Mouse (Mus musculus): ENCODE results near the gene Rsg1.

The Rsg1 gene

GRCm38 (mm10) chr4:141196981-141197685 lies 16.6 kb upstream of the Rsg1 start:
- DNase-seq (ENCODE audit: low read depth, low spot score): no peak
- Histone ChIP-seq H3K27me3 (ENCODE audit: control insufficient read depth, insufficient read depth, low read length, poor library complexity, severe bottlenecking) (no peaks in the 10 kb centered on the region), H3K36me3 (ENCODE audit: control insufficient read depth, insufficient read depth, low read length, poor library complexity, severe bottlenecking) (peaks cover 11% of the 10 kb centered on the region; the same call in 1 of the 2 replicates)

GRCm38 (mm10) chr4:141197686-141198035 lies 16.1 kb upstream of the Rsg1 start:
- no peak for DNase-seq (ENCODE audit: low read depth, low spot score)
- H3K36me3 ChIP-seq (ENCODE audit: control insufficient read depth, insufficient read depth, low read length, poor library complexity, severe bottlenecking): peaks cover 15% of the 10 kb centered on the region; the same call in 1 of the 2 replicates
- H3K27me3 ChIP-seq (ENCODE audit: control insufficient read depth, insufficient read depth, low read length, poor library complexity, severe bottlenecking): no peaks in the 10 kb centered on the region

- Histone ChIP-seq H3K27me3 (ENCODE audit: control insufficient read depth, insufficient read depth, low read length, poor library complexity, severe bottlenecking) (no peaks in the 10 kb centered on the region), H3K36me3 (ENCODE audit: control insufficient read depth, insufficient read depth, low read length, poor library complexity, severe bottlenecking) (peaks cover 10% of the 10 kb centered on the region; the same call in 1 of the 2 replicates)
- no peak for DNase-seq (ENCODE audit: low read depth, low spot score)
These were observed 12.8 kb upstream of the Rsg1 start for GRCm38 (mm10) chr4:141200906-141201305.

- DNase-seq (ENCODE audit: low read depth, low spot score): no peak
- Histone ChIP-seq H3K36me3 (ENCODE audit: control insufficient read depth, insufficient read depth, low read length, poor library complexity, severe bottlenecking) (peaks cover 9% of the 10 kb centered on the region; the same call in 1 of the 2 replicates), H3K27me3 (ENCODE audit: control insufficient read depth, insufficient read depth, low read length, poor library complexity, severe bottlenecking) (no peaks in the 10 kb centered on the region)
These were observed 11.6 kb upstream of the Rsg1 start for GRCm38 (mm10) chr4:141202192-141202591.

- Histone ChIP-seq H3K36me3 (ENCODE audit: control insufficient read depth, insufficient read depth, low read length, poor library complexity, severe bottlenecking) (peaks cover 7% of the 10 kb centered on the region; the same call in 1 of the 2 replicates), H3K27me3 (ENCODE audit: control insufficient read depth, insufficient read depth, low read length, poor library complexity, severe bottlenecking) (no peaks in the 10 kb centered on the region)
- peak; percentile 20 for DNase-seq (ENCODE audit: low read depth, low spot score)
These were observed 9.1 kb upstream of the Rsg1 start for GRCm38 (mm10) chr4:141204580-141205061.

- no peak for DNase-seq (ENCODE audit: low read depth, low spot score)
- peaks cover 4% of the 10 kb centered on the region; the same call in 1 of the 2 replicates for H3K36me3 ChIP-seq (ENCODE audit: control insufficient read depth, insufficient read depth, low read length, poor library complexity, severe bottlenecking)
- no peaks in the 10 kb centered on the region for H3K27me3 ChIP-seq (ENCODE audit: control insufficient read depth, insufficient read depth, low read length, poor library complexity, severe bottlenecking)
These were observed 6.7 kb upstream of the Rsg1 start for GRCm38 (mm10) chr4:141207081-141207480.

- no peaks in the 10 kb centered on the region for H3K27me3 ChIP-seq (ENCODE audit: control insufficient read depth, insufficient read depth, low read length, poor library complexity, severe bottlenecking)
- no peaks in the 10 kb centered on the region for H3K36me3 ChIP-seq (ENCODE audit: control insufficient read depth, insufficient read depth, low read length, poor library complexity, severe bottlenecking)
- DNase-seq (ENCODE audit: low read depth, low spot score): peak; percentile 69
These were observed 3.1 kb upstream of the Rsg1 start for GRCm38 (mm10) chr4:141210524-141211219.

GRCm38 (mm10) chr4:141211646-141212045 lies 2.1 kb upstream of the Rsg1 start:
- no peak for DNase-seq (ENCODE audit: low read depth, low spot score)
- Histone ChIP-seq H3K27me3 (ENCODE audit: control insufficient read depth, insufficient read depth, low read length, poor library complexity, severe bottlenecking) (no peaks in the 10 kb centered on the region), H3K36me3 (ENCODE audit: control insufficient read depth, insufficient read depth, low read length, poor library complexity, severe bottlenecking) (no peaks in the 10 kb centered on the region)

- H3K27me3 ChIP-seq (ENCODE audit: control insufficient read depth, insufficient read depth, low read length, poor library complexity, severe bottlenecking): no peaks in the 10 kb centered on the region
- DNase-seq (ENCODE audit: low read depth, low spot score): no peak
These were observed 864 bp upstream of the Rsg1 start for GRCm38 (mm10) chr4:141212892-141213291.

GRCm38 (mm10) chr4:141213342-141213741 lies 414 bp upstream of the Rsg1 start:
- DNase-seq (ENCODE audit: low read depth, low spot score): no peak
- H3K36me3 ChIP-seq (ENCODE audit: control insufficient read depth, insufficient read depth, low read length, poor library complexity, severe bottlenecking): no peaks in the 10 kb centered on the region
- H3K27me3 ChIP-seq (ENCODE audit: control insufficient read depth, insufficient read depth, low read length, poor library complexity, severe bottlenecking): no peaks in the 10 kb centered on the region

More at GRCm38 (mm10) chr4:141212892-141213291, 864 bp upstream of the Rsg1 start:
- no peaks in the 10 kb centered on the region for H3K36me3 ChIP-seq (ENCODE audit: control insufficient read depth, insufficient read depth, low read length, poor library complexity, severe bottlenecking)

- peak; percentile 78 for DNase-seq (ENCODE audit: low read depth, low spot score)
- no peaks in the 10 kb centered on the region for H3K36me3 ChIP-seq (ENCODE audit: control insufficient read depth, insufficient read depth, low read length, poor library complexity, severe bottlenecking)
- H3K27me3 ChIP-seq (ENCODE audit: control insufficient read depth, insufficient read depth, low read length, poor library complexity, severe bottlenecking): no peaks in the 10 kb centered on the region
These were observed 638 bp downstream of the Rsg1 start for GRCm38 (mm10) chr4:141214337-141214851.

GRCm38 (mm10) chr4:141219583-141220213 lies 5.9 kb downstream of the Rsg1 start:
- Histone ChIP-seq H3K36me3 (ENCODE audit: control insufficient read depth, insufficient read depth, low read length, poor library complexity, severe bottlenecking) (no peaks in the 10 kb centered on the region), H3K27me3 (ENCODE audit: control insufficient read depth, insufficient read depth, low read length, poor library complexity, severe bottlenecking) (no peaks in the 10 kb centered on the region)
- no peak for DNase-seq (ENCODE audit: low read depth, low spot score)

- peak; percentile 30 for DNase-seq (ENCODE audit: low read depth, low spot score)
- no peaks in the 10 kb centered on the region for H3K27me3 ChIP-seq (ENCODE audit: control insufficient read depth, insufficient read depth, low read length, poor library complexity, severe bottlenecking)
- no peaks in the 10 kb centered on the region for H3K36me3 ChIP-seq (ENCODE audit: control insufficient read depth, insufficient read depth, low read length, poor library complexity, severe bottlenecking)
These were observed 8.1 kb downstream of the Rsg1 start for GRCm38 (mm10) chr4:141221848-141222247.

GRCm38 (mm10) chr4:141222752-141223151 lies 9.0 kb downstream of the Rsg1 start:
- no peak for DNase-seq (ENCODE audit: low read depth, low spot score)
- Histone ChIP-seq H3K27me3 (ENCODE audit: control insufficient read depth, insufficient read depth, low read length, poor library complexity, severe bottlenecking) (no peaks in the 10 kb centered on the region), H3K36me3 (ENCODE audit: control insufficient read depth, insufficient read depth, low read length, poor library complexity, severe bottlenecking) (no peaks in the 10 kb centered on the region)

- H3K36me3 ChIP-seq (ENCODE audit: control insufficient read depth, insufficient read depth, low read length, poor library complexity, severe bottlenecking): no peaks in the 10 kb centered on the region
- no peaks in the 10 kb centered on the region for H3K27me3 ChIP-seq (ENCODE audit: control insufficient read depth, insufficient read depth, low read length, poor library complexity, severe bottlenecking)
- DNase-seq (ENCODE audit: low read depth, low spot score): no peak
These were observed 14.9 kb downstream of the Rsg1 start for GRCm38 (mm10) chr4:141228687-141229086.

Data from splenic B cell, adult 2 months (primary cell).